Mouse (Mus musculus): Measurements from ENCODE around the gene Tmem19. TPM values are rescaled to one million over a fixed set of nuclear protein-coding genes. Genes with fewer than 3 reads are reported as not detected.

The Tmem19 gene
- polyA plus RNA-seq, 1 experiment from 2014 or later: 47.4 TPM

DNA sequence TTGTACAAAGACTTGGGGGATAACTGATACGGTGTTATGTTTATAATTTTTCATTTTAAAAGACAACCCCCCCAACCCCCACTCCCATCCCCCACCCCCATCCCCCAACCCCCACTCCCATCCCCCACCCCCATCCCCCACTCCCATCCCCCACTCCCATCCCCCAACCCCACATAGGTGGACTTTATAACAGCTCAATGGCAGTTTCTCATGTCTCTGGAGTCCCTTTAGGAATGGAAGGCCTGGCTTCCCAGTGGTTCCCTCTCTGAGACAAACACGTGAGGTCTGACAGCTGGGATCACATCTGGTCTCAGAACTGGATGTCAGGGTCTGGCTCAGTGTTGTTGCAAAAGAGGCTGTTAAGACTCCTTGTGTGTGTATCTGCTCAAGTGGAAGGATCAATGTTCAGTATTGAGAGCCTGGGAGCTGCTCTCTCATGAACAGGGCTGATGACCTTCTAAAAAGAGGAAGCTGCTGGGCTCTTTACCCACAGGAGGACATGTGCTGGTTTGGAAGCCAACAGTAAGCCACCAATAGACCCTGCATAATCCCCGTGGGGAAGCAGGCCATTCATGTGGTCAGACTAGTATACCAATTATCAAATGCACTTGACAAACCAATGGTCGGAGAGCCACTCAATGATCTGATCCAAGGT lies 19.4 kb downstream of the Tmem19 start:
- 91% methylated on average over 4 of the region's 4 CpGs for WGBS
- no peak for TF ChIP-seq CTCF (IDR thresholded peaks at IDR 0.05; ENCODE audit: low read depth)
- Histone ChIP-seq H3K27ac (ENCODE audit: low read depth, low read length) (no peak overlapping the region), H3K36me3 (ENCODE audit: control insufficient read depth, insufficient read depth) (peaks cover 45% of the 10 kb centered on the region), H3K4me1 (replicated peaks; ENCODE audit: control insufficient read depth, insufficient read depth, low read length) (no peaks in the 10 kb centered on the region), H3K9me3 (ENCODE audit: control insufficient read depth) (no peaks in the 10 kb centered on the region), H3K27me3 (replicated peaks; ENCODE audit: control insufficient read depth, insufficient read depth, low read length) (no peaks in the 10 kb centered on the region), H3K9ac (ENCODE audit: low read depth, low read length) (no peak overlapping the region), H3K4me2 (replicated peaks; ENCODE audit: low read depth) (no peak overlapping the region), H3K4me3 (ENCODE audit: low read depth, low read length) (no peak overlapping the region)
- no peak for ATAC-seq

GRCm38 (mm10) chr10:115339820-115340328 lies 22.4 kb downstream of the Tmem19 start:
- WGBS: 90% methylated on average over 7 of the region's 7 CpGs
- peaks cover 40% of the 10 kb centered on the region for H3K36me3 ChIP-seq (ENCODE audit: control insufficient read depth, insufficient read depth)
- no peak overlapping the region for H3K27ac ChIP-seq (ENCODE audit: low read depth, low read length)
- no peak for ATAC-seq
- no peaks in the 10 kb centered on the region for H3K4me1 ChIP-seq (replicated peaks; ENCODE audit: control insufficient read depth, insufficient read depth, low read length)
- H3K9me3 ChIP-seq (ENCODE audit: control insufficient read depth): no peaks in the 10 kb centered on the region
- no peaks in the 10 kb centered on the region for H3K27me3 ChIP-seq (replicated peaks; ENCODE audit: control insufficient read depth, insufficient read depth, low read length)
- H3K9ac ChIP-seq (ENCODE audit: low read depth, low read length): no peak overlapping the region
- H3K4me3 ChIP-seq (ENCODE audit: low read depth, low read length): no peak overlapping the region
- TF ChIP-seq CTCF (IDR thresholded peaks at IDR 0.05; ENCODE audit: low read depth): no peak
- no peak overlapping the region for H3K4me2 ChIP-seq (replicated peaks; ENCODE audit: low read depth)

DNA sequence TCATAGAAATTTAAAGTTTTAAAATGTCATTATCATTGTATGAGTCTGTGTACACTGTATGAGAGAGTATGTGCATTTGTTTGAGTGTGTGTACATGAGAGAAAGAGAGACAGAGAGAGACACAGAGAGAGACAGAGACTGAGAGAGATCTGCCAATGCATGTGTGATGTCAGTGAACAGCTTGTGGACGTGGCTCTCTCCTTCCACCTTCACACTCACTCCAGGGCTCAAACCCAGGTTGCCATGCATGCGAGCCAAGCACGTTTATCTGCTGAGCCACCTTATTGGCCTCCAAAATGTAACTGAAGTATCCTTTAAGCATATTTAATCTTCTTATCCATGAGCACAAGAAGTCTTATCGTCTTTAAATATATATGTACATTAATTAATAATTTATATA lies 25.4 kb downstream of the Tmem19 start:
- no peak overlapping the region for H3K9ac ChIP-seq (ENCODE audit: low read depth, low read length)
- no peak for ATAC-seq
- WGBS: 79% methylated on average over 4 of the region's 4 CpGs
- H3K36me3 ChIP-seq (ENCODE audit: control insufficient read depth, insufficient read depth): peaks cover 20% of the 10 kb centered on the region
- no peaks in the 10 kb centered on the region for H3K9me3 ChIP-seq (ENCODE audit: control insufficient read depth)
- H3K4me1 ChIP-seq (replicated peaks; ENCODE audit: control insufficient read depth, insufficient read depth, low read length): no peaks in the 10 kb centered on the region
- no peak overlapping the region for H3K4me2 ChIP-seq (replicated peaks; ENCODE audit: low read depth)
- no peak overlapping the region for H3K4me3 ChIP-seq (ENCODE audit: low read depth, low read length)
- no peaks in the 10 kb centered on the region for H3K27me3 ChIP-seq (replicated peaks; ENCODE audit: control insufficient read depth, insufficient read depth, low read length)
- no peak overlapping the region for H3K27ac ChIP-seq (ENCODE audit: low read depth, low read length)
- TF ChIP-seq CTCF (IDR thresholded peaks at IDR 0.05; ENCODE audit: low read depth): no peak

DNA sequence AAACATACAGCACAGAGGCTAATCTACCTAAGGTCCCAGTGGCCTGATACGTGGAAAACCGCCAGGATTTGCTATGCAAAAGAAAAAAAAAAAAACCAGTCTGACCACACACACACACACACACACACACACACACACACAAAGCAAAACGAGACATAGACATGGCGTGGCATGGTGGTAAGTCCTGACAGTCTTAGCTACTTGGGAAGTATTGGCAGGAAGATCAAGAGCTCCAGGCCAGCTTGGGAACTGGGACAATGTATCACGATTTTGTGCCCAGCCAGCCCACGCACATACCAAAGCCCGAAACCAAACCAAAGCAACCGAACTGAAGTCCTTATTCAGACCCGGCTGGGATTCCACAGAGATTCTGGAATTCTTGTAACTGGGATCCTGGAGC lies 28.8 kb downstream of the Tmem19 start:
- Histone ChIP-seq H3K9ac (ENCODE audit: low read depth, low read length) (no peak overlapping the region), H3K36me3 (ENCODE audit: control insufficient read depth, insufficient read depth) (no peaks in the 10 kb centered on the region), H3K4me1 (replicated peaks; ENCODE audit: control insufficient read depth, insufficient read depth, low read length) (no peaks in the 10 kb centered on the region), H3K4me2 (replicated peaks; ENCODE audit: low read depth) (no peak overlapping the region), H3K4me3 (ENCODE audit: low read depth, low read length) (no peak overlapping the region), H3K27me3 (replicated peaks; ENCODE audit: control insufficient read depth, insufficient read depth, low read length) (no peaks in the 10 kb centered on the region), H3K27ac (ENCODE audit: low read depth, low read length) (no peak overlapping the region), H3K9me3 (ENCODE audit: control insufficient read depth) (no peaks in the 10 kb centered on the region)
- WGBS: 76% methylated on average over 9 of the region's 9 CpGs
- no peak for TF ChIP-seq CTCF (IDR thresholded peaks at IDR 0.05; ENCODE audit: low read depth)
- no peak for ATAC-seq

DNA sequence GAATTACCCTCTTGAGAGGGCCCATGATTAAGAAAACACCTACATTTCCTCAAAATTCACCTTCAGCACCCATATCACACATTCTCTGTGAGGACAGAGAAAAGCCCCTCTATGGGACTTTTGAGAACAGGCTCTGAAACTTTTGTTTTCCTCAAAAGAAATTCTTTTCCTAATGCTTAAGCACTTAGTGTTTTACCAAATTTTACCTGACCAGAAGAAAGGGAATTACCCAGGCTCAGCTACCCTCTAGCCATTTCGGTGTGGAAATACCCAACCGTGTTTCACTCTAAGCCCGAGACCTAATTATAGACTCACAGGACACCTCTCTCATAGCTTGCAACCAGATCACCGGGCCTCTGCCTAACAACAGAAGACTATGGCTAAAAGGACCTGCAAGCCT lies 29.3 kb downstream of the Tmem19 start:
- no peak for TF ChIP-seq CTCF (IDR thresholded peaks at IDR 0.05; ENCODE audit: low read depth)
- H3K9ac ChIP-seq (ENCODE audit: low read depth, low read length): no peak overlapping the region
- H3K4me3 ChIP-seq (ENCODE audit: low read depth, low read length): no peak overlapping the region
- WGBS: 87% methylated on average over 4 of the region's 4 CpGs
- no peak for ATAC-seq
- no peaks in the 10 kb centered on the region for H3K4me1 ChIP-seq (replicated peaks; ENCODE audit: control insufficient read depth, insufficient read depth, low read length)
- H3K27ac ChIP-seq (ENCODE audit: low read depth, low read length): no peak overlapping the region
- no peaks in the 10 kb centered on the region for H3K36me3 ChIP-seq (ENCODE audit: control insufficient read depth, insufficient read depth)
- no peaks in the 10 kb centered on the region for H3K27me3 ChIP-seq (replicated peaks; ENCODE audit: control insufficient read depth, insufficient read depth, low read length)
- H3K9me3 ChIP-seq (ENCODE audit: control insufficient read depth): no peaks in the 10 kb centered on the region
- no peak overlapping the region for H3K4me2 ChIP-seq (replicated peaks; ENCODE audit: low read depth)

DNA sequence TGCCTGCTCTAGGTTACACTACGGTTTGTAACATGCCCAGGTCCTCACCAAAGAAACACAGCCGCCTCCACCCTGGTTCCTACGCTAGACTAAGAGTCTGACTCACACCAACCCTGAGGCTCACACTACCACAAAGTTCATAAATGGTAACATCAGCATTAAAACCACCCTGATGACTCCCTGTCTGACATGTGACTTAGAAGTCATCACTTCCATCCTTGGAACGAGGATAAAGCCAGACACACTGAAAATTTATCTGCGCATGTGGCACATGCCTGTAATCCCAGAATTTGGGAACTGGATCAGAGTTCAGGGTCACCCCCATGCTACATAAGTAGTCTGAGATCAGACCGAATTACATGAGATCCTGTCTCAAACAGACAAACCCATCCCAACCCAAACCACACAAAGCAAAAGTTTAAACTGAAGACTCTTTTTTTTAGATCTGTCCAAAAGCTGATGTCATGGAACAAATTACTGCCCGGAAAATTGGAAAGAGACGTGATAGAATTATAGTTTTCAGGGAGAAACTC lies 29.8 kb downstream of the Tmem19 start:
- H3K27ac ChIP-seq (ENCODE audit: low read depth, low read length): no peak overlapping the region
- no peaks in the 10 kb centered on the region for H3K9me3 ChIP-seq (ENCODE audit: control insufficient read depth)
- 78% methylated on average over 8 of the region's 8 CpGs for WGBS
- H3K4me1 ChIP-seq (replicated peaks; ENCODE audit: control insufficient read depth, insufficient read depth, low read length): no peaks in the 10 kb centered on the region
- no peak for ATAC-seq
- H3K36me3 ChIP-seq (ENCODE audit: control insufficient read depth, insufficient read depth): no peaks in the 10 kb centered on the region
- H3K27me3 ChIP-seq (replicated peaks; ENCODE audit: control insufficient read depth, insufficient read depth, low read length): no peaks in the 10 kb centered on the region
- H3K4me2 ChIP-seq (replicated peaks; ENCODE audit: low read depth): no peak overlapping the region
- no peak overlapping the region for H3K9ac ChIP-seq (ENCODE audit: low read depth, low read length)
- TF ChIP-seq CTCF (IDR thresholded peaks at IDR 0.05; ENCODE audit: low read depth): no peak
- no peak overlapping the region for H3K4me3 ChIP-seq (ENCODE audit: low read depth, low read length)

Data from intestine, postnatal 0 days (tissue).